ENCODE assay signal across 18 mouse cellular contexts in genomic region chr6:81959866-81960265, GRCm38 (mm10).
"Had no signal": no experiment of that assay in that cellular context is flagged by ENCODE, and none has a peak within 500 bp of the region (broad histone marks: within the 10 kb centered on the region; RNA-seq: fewer than 3 reads in every experiment).

No protein-coding gene starts in this region.

- DNase-seq: lung, adult 18-20 months; lung, postnatal 10 days; lung, postnatal 4 days; retina, postnatal 1 day; right cerebral cortex, adult 18-20 months; right cerebral cortex, postnatal 25 days; right cerebral cortex, postnatal 4 days; spleen, adult 18-20 months; thymus, adult 18-20 months; thymus, postnatal 14 days; thymus, postnatal 36 days had no signal

- ATAC-seq: midbrain, embryonic 13.5 days; midbrain, embryonic 16.5 days had no signal

- H3K9me3 ChIP-seq: midbrain, embryonic 13.5 days; neural tube, embryonic 13.5 days; neural tube, embryonic 15.5 days had no signal

- H3K27ac ChIP-seq: midbrain, embryonic 10.5 days; midbrain, embryonic 13.5 days; neural tube, embryonic 13.5 days; neural tube, embryonic 15.5 days had no signal

- H3K9ac ChIP-seq: lung, embryonic 14.5 days; midbrain, embryonic 13.5 days; neural tube, embryonic 13.5 days; neural tube, embryonic 15.5 days had no signal

- H3K4me3 ChIP-seq: midbrain, embryonic 10.5 days; midbrain, embryonic 13.5 days; myocyte; neural tube, embryonic 13.5 days; neural tube, embryonic 15.5 days had no signal

- H3K27me3 ChIP-seq: midbrain, embryonic 13.5 days; neural tube, embryonic 13.5 days; neural tube, embryonic 15.5 days had no signal

- H3K4me2 ChIP-seq: lung, embryonic 14.5 days; midbrain, embryonic 13.5 days; neural tube, embryonic 13.5 days; neural tube, embryonic 15.5 days had no signal
